Mouse (Mus musculus): Measurements from ENCODE around the gene Med12l.

DNA sequence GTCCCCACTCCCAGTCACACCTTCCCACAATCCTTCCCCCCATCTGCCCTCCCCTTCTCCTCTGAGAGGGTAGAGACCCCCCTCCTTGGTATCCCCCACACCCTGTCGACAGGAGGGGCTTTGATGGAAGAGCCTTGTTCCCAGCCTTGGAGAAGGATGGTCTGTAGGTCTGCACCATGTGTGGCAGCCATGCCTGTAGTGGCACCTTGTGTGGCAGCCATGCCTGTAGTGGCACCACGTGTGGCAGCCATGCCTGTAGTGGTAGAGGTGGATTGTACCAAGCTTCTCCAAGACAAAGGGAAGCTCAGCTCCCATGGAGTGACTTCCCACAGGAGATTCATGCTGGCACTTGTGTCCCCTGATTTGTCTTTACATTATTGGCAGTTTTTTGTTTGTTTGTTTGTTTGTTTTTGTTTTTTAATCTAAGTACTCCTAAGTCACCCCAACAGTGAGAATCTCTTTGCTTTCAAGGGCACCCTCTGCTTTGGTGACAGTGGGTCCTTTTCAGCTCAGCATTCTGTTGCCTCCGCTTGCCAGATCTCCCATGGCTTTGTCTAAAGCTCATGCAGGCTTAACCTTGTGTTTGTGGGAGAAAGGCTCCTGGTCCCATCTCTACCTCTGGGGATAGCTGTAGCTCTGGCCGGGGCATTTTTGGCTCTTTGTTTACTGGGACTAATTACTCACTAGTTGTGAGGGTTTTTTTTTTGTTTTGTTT, 10.2 kb downstream of the Med12l start:
- TF ChIP-seq EP300 (IDR thresholded peaks at IDR 0.05; ENCODE audit: low read length) (no peak), E2F4 (IDR thresholded peaks at IDR 0.05; ENCODE audit: insufficient replicate concordance, low read depth, low read length) (no peak), POLR2A (IDR thresholded peaks at IDR 0.05; ENCODE audit: low read depth, low read length) (no peak), CTCF (conservative IDR thresholded peaks at IDR 0.05 in 1 of 2, IDR thresholded peaks at IDR 0.05 in 1 of 2; ENCODE audit: low read depth in 2 of 2, low read length in 2 of 2) (no peak), JUN (IDR thresholded peaks at IDR 0.05; ENCODE audit: insufficient read depth, low read depth, low read length) (no peak), NRF1 (IDR thresholded peaks at IDR 0.05; ENCODE audit: low read depth, low read length) (no peak), MAX (IDR thresholded peaks at IDR 0.05; ENCODE audit: low read length) (no peak), KAT2A (IDR thresholded peaks at IDR 0.05; ENCODE audit: insufficient replicate concordance, low read length) (no peak)
